Comparison of ENCODE assay signal across 26 mouse cellular contexts in genomic region chr7:46551173-46551572, GRCm38 (mm10).
DNase-seq lines count a peak whose midpoint lies in the region; ATAC-seq lines count a peak whose summit lies in the region.
"Had no signal": no experiment of that assay in that cellular context is flagged by ENCODE, and none has a peak within 500 bp of the region (broad histone marks: within the 10 kb centered on the region; RNA-seq: fewer than 3 reads in every experiment).

No protein-coding gene starts in this region.

- no peak for ATAC-seq in forebrain, embryonic 15.5 days (replicated peaks)
- ATAC-seq in forebrain, embryonic 12.5 days (ENCODE audit: low FRiP score), result no peak
- no peak for ATAC-seq in hindbrain, embryonic 14.5 days (ENCODE audit: low FRiP score)
- ATAC-seq in hindbrain, embryonic 16.5 days, result no peak

- peak overlapping the region; percentile 52 for H3K27ac ChIP-seq in forebrain, embryonic 15.5 days (replicated peaks)
- no peak overlapping the region for H3K27ac ChIP-seq in forebrain, embryonic 12.5 days
- H3K27ac ChIP-seq in hindbrain, embryonic 14.5 days, result peak overlapping the region; percentile 4; the same call in 1 of the 2 replicates
- no peak overlapping the region for H3K27ac ChIP-seq in hindbrain, embryonic 16.5 days (ENCODE audit: low read depth, low read length)
- H3K27ac ChIP-seq: embryonic facial prominence, embryonic 12.5 days; heart, embryonic 13.5 days; intestine, embryonic 15.5 days; limb, embryonic 12.5 days; liver, embryonic 15.5 days; stomach, embryonic 15.5 days had no signal

- WGBS in forebrain, embryonic 15.5 days, result 51% methylated on average over 7 of the region's 7 CpGs
- 73% methylated on average over 7 of the region's 7 CpGs for WGBS in forebrain, embryonic 12.5 days
- 57% methylated on average over 7 of the region's 7 CpGs for WGBS in hindbrain, embryonic 14.5 days
- 60% methylated on average over 7 of the region's 7 CpGs for WGBS in hindbrain, embryonic 16.5 days

- H3K4me1 ChIP-seq in forebrain, embryonic 15.5 days, result peaks cover 43% of the 10 kb centered on the region
- H3K4me1 ChIP-seq in forebrain, embryonic 12.5 days, result peaks cover 36% of the 10 kb centered on the region
- peaks cover 21% of the 10 kb centered on the region for H3K4me1 ChIP-seq in hindbrain, embryonic 14.5 days (replicated peaks; ENCODE audit: control insufficient read depth, insufficient read depth, low read length)
- H3K4me1 ChIP-seq in hindbrain, embryonic 16.5 days (ENCODE audit: control insufficient read depth, insufficient read depth, low read depth, low read length), result peaks cover 25% of the 10 kb centered on the region
- H3K4me1 ChIP-seq: intestine, embryonic 15.5 days; limb, embryonic 12.5 days had no signal

- no peaks in the 10 kb centered on the region for H3K27me3 ChIP-seq in forebrain, embryonic 15.5 days
- no peaks in the 10 kb centered on the region for H3K27me3 ChIP-seq in forebrain, embryonic 12.5 days
- H3K27me3 ChIP-seq in hindbrain, embryonic 14.5 days (ENCODE audit: control insufficient read depth, insufficient read depth, low read length), result no peaks in the 10 kb centered on the region
- no peaks in the 10 kb centered on the region for H3K27me3 ChIP-seq in hindbrain, embryonic 16.5 days (replicated peaks; ENCODE audit: control insufficient read depth, insufficient read depth, low read length)
- H3K27me3 ChIP-seq: embryonic facial prominence, embryonic 12.5 days; heart, embryonic 13.5 days; intestine, embryonic 15.5 days; limb, embryonic 12.5 days; liver, embryonic 15.5 days; stomach, embryonic 15.5 days had no signal

- no peak for DNase-seq in hindbrain, embryonic 14.5 days (ENCODE audit: low spot score)
- peak; percentile 68 for DNase-seq in retina, postnatal 1 day
- DNase-seq in retina, embryonic 14.5 days (ENCODE audit: low spot score), result no peak
- DNase-seq in telencephalon, adult 2 months (ENCODE audit: low read depth, low spot score), result peak; percentile 55
- no peak for DNase-seq in right cerebral cortex, postnatal 4 days
- DNase-seq: adrenal gland, adult 8-10 months; cerebellum, adult 11-12 months; embryo, embryonic 11 days; gastrocnemius, postnatal 10 days; heart, postnatal 10 days; kidney, adult 2 months; kidney, postnatal 36 days; thymus, postnatal 25 days had no signal

- H3K9me3 ChIP-seq in forebrain, embryonic 15.5 days, result no peaks in the 10 kb centered on the region
- no peaks in the 10 kb centered on the region for H3K9me3 ChIP-seq in forebrain, embryonic 12.5 days
- H3K9me3 ChIP-seq in hindbrain, embryonic 14.5 days (ENCODE audit: control insufficient read depth, low read length), result no peaks in the 10 kb centered on the region
- H3K9me3 ChIP-seq in hindbrain, embryonic 16.5 days (ENCODE audit: control insufficient read depth, low read length), result no peaks in the 10 kb centered on the region
- H3K9me3 ChIP-seq: embryonic facial prominence, embryonic 12.5 days; G1E; heart, embryonic 13.5 days; intestine, embryonic 15.5 days; limb, embryonic 12.5 days; liver, embryonic 15.5 days; stomach, embryonic 15.5 days had no signal

- H3K36me3 ChIP-seq in forebrain, embryonic 15.5 days, result no peaks in the 10 kb centered on the region
- H3K36me3 ChIP-seq in forebrain, embryonic 12.5 days (replicated peaks), result no peaks in the 10 kb centered on the region
- no peaks in the 10 kb centered on the region for H3K36me3 ChIP-seq in hindbrain, embryonic 14.5 days (replicated peaks; ENCODE audit: control insufficient read depth, insufficient read depth)
- no peaks in the 10 kb centered on the region for H3K36me3 ChIP-seq in hindbrain, embryonic 16.5 days (ENCODE audit: control insufficient read depth, insufficient read depth, low read length)
- H3K36me3 ChIP-seq: embryonic facial prominence, embryonic 12.5 days; heart, embryonic 13.5 days; intestine, embryonic 15.5 days; limb, embryonic 12.5 days; liver, embryonic 15.5 days; stomach, embryonic 15.5 days had no signal

- no peak overlapping the region for H3K9ac ChIP-seq in forebrain, embryonic 15.5 days (replicated peaks)
- no peak overlapping the region for H3K9ac ChIP-seq in forebrain, embryonic 12.5 days
- no peak overlapping the region for H3K9ac ChIP-seq in hindbrain, embryonic 14.5 days
- H3K9ac ChIP-seq in hindbrain, embryonic 16.5 days (ENCODE audit: low read depth, low read length), result no peak overlapping the region
- H3K9ac ChIP-seq: embryonic facial prominence, embryonic 12.5 days; heart, embryonic 13.5 days; intestine, embryonic 15.5 days; limb, embryonic 12.5 days; liver, embryonic 15.5 days; lung, embryonic 14.5 days; stomach, embryonic 15.5 days had no signal

- no peak overlapping the region for H3K4me3 ChIP-seq in forebrain, embryonic 15.5 days
- H3K4me3 ChIP-seq in forebrain, embryonic 12.5 days (replicated peaks), result no peak overlapping the region
- no peak overlapping the region for H3K4me3 ChIP-seq in hindbrain, embryonic 14.5 days (replicated peaks; ENCODE audit: low read length)
- H3K4me3 ChIP-seq in hindbrain, embryonic 16.5 days (ENCODE audit: low read length), result no peak overlapping the region
- H3K4me3 ChIP-seq: embryonic facial prominence, embryonic 12.5 days; heart, embryonic 13.5 days; intestine, embryonic 15.5 days; layer of hippocampus, adult 2 months; left cerebral cortex, adult 2 months; limb, embryonic 12.5 days; liver, embryonic 15.5 days; stomach, embryonic 15.5 days had no signal

- H3K4me2 ChIP-seq in forebrain, embryonic 15.5 days (replicated peaks), result no peak overlapping the region
- H3K4me2 ChIP-seq in forebrain, embryonic 12.5 days, result no peak overlapping the region
- H3K4me2 ChIP-seq in hindbrain, embryonic 14.5 days (replicated peaks), result no peak overlapping the region
- H3K4me2 ChIP-seq in hindbrain, embryonic 16.5 days (ENCODE audit: low read length), result no peak overlapping the region
- H3K4me2 ChIP-seq: embryonic facial prominence, embryonic 12.5 days; heart, embryonic 13.5 days; intestine, embryonic 15.5 days; limb, embryonic 12.5 days; liver, embryonic 15.5 days; lung, embryonic 14.5 days; stomach, embryonic 15.5 days had no signal

Comparison
In these comparisons a context has a peak if more than half of its experiments do, and no peak if none do; other contexts are left out.
1. H3K27ac ChIP-seq: peak in forebrain, embryonic 15.5 days (single experiment) and hindbrain, embryonic 14.5 days (single experiment); none in forebrain, embryonic 12.5 days (single experiment) and hindbrain, embryonic 16.5 days (single experiment).
2. DNase-seq: peak in retina, postnatal 1 day (single experiment) and telencephalon, adult 2 months (single experiment); none in hindbrain, embryonic 14.5 days (single experiment), retina, embryonic 14.5 days (single experiment) and right cerebral cortex, postnatal 4 days (single experiment).